Mouse (Mus musculus) spleen, embryonic (tissue): ENCODE results near the gene Micall2.

Source experiments
- CTCF ChIA-PET: fragments of 350-600 bp; sonication (Branson Sonifier 250); formaldehyde crosslinking; loops from one replicate; lab custom pipeline; 2022; lab: Charles Lee

The Micall2 gene

GRCm38 (mm10) chr5:139683228-139683627 is 52.9 kb downstream of the Micall2 start:
- CTCF ChIA-PET, result no interaction called here

- CTCF ChIA-PET, result interaction anchor here (0.6 kb wide), 1 partner anchor 51 kb away, joined by 3 read pairs; no protein-coding TSS in a partner anchor
These were observed 53.5 kb downstream of the Micall2 start for GRCm38 (mm10) chr5:139682631-139682977.

GRCm38 (mm10) chr5:139681832-139682630 is 54.1 kb downstream of the Micall2 start:
- CTCF ChIA-PET, result interaction anchor here (0.6 to 0.7 kb wide), 2 partner anchors 13 to 51 kb away, joined by 3 read pairs; no protein-coding TSS in a partner anchor

- CTCF ChIA-PET, result no interaction called here
These were observed 60.5 kb downstream of the Micall2 start for GRCm38 (mm10) chr5:139675707-139675967.

GRCm38 (mm10) chr5:139674940-139675706 is 61.0 kb downstream of the Micall2 start:
- CTCF ChIA-PET, result no interaction called here

- CTCF ChIA-PET, result no interaction called here
These were observed 66.8 kb downstream of the Micall2 start for GRCm38 (mm10) chr5:139669380-139669779.

GRCm38 (mm10) chr5:139668494-139668893 is 67.6 kb downstream of the Micall2 start:
- CTCF ChIA-PET, result no interaction called here

- CTCF ChIA-PET, result no interaction called here
These were observed 69.6 kb downstream of the Micall2 start for GRCm38 (mm10) chr5:139666496-139666895.

GRCm38 (mm10) chr5:139665375-139665774 is 70.8 kb downstream of the Micall2 start:
- CTCF ChIA-PET, result no interaction called here

GRCm38 (mm10) chr5:139661713-139662112 is 74.4 kb downstream of the Micall2 start:
- CTCF ChIA-PET, result no interaction called here

- CTCF ChIA-PET, result no interaction called here
These were observed 76.8 kb downstream of the Micall2 start for GRCm38 (mm10) chr5:139659307-139659706.

- CTCF ChIA-PET, result no interaction called here
These were observed 77.3 kb downstream of the Micall2 start for GRCm38 (mm10) chr5:139658865-139659264.

- CTCF ChIA-PET, result no interaction called here
These were observed 78.1 kb downstream of the Micall2 start for GRCm38 (mm10) chr5:139657959-139658602.
